Mouse (Mus musculus): Measurements from ENCODE around the gene Irf1. TPM values are rescaled to one million over a fixed set of nuclear protein-coding genes. Genes with fewer than 3 reads are reported as not detected.

Gene Irf1
- polyA plus RNA-seq, 1 experiment = 71.6 TPM

DNA sequence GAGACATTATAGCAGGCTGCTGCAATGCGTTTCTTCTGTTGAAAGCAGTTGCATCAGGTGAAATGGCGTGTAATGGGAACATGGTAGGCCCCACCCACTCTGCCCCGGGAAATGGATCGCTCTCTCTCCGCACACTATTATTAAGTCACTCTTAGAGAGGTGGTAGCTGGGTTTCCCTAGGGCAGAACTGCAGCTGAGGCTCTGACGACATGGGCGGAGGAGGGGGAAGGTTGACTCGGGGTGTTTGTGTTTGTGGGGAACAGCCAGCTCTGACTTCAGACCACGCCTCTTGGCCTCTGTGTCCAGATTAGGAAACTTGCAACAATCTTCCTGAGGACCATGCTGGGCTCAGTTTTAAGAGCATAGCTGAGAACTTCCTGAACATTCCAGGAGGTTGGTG is 36.0 kb downstream of the Irf1 start:
- DNase-seq (ENCODE audit: low spot score) = no peak

DNA sequence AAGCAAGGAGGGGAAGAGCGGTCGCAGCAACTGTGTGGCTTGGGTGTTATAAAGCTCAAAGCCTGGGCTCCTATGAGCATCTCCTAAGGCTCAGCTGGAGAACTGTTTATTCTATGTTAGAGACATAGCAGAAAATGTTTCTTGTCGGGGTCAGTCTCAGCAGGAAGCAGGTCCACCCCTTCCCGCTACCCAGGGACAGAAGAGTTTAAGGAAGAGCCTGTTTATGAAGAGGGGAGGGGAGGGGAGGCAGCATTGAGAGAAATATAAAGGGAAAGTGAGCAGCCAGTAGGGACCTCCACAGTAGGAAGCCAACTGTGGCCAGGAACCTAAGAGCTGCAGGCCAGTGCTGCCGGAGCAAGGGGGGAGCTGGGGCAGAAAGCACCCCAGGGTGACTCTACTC is 39.5 kb downstream of the Irf1 start:
- DNase-seq (ENCODE audit: low spot score) = no peak

DNA sequence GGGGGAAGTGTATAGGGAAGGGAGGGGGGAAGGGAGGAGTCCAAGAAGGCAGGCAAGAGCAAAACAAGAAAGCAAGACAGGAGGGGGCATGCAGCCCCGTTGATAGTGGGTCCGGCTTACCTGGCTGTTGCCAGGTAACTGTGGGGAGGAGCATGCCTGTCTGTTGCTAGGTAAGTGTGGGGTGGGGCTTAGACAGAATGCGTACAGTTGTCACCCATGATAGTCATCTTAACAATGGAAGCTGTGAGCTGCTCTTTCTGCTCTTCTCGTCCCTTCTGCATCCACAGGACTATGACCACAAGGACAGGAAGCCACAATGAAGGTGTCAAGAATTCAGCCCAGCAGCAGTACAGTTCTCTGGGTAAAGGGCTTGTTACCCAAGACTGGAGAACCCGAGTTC is 40.3 kb downstream of the Irf1 start:
- no peak for DNase-seq (ENCODE audit: low spot score)

DNA sequence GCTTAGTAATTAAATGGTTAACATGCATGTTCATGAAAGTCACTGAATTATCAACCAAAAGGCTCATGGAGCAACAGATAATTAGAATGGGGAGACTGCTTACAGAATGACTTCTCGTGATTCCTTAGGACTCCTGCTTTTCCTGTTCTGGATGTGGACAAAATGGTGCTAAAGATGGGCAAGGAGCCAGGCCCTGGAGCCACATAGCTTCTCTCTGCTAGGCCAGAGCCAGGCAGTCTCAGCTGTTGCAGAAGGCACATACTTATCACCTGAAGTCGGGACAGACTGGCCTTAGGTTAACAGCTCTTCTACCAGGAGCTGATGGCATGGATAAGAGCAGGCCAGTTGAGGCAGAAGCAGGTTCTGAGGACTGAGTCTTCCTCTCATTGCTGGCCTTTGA is 40.9 kb downstream of the Irf1 start:
- DNase-seq (ENCODE audit: low spot score) = no peak

DNA sequence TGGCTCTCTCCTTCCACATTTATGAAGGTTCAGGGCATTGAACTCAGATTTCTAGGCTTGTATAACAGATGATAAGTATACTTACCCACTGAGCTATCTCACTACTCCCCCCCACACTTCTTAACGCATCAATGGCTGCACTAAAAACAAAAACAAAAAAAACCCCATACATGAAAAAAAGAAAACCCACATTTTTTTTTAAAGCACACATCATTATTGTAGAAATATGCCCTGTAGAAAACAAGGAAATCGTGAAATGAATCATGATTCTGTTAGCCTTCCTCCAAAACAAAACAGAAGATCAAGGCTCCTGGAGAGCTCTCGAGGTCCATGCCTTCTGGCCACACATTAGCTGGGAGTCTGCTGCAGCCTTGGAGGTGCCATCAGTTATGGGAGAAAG is 41.5 kb downstream of the Irf1 start:
- DNase-seq (ENCODE audit: low spot score) = no peak

DNA sequence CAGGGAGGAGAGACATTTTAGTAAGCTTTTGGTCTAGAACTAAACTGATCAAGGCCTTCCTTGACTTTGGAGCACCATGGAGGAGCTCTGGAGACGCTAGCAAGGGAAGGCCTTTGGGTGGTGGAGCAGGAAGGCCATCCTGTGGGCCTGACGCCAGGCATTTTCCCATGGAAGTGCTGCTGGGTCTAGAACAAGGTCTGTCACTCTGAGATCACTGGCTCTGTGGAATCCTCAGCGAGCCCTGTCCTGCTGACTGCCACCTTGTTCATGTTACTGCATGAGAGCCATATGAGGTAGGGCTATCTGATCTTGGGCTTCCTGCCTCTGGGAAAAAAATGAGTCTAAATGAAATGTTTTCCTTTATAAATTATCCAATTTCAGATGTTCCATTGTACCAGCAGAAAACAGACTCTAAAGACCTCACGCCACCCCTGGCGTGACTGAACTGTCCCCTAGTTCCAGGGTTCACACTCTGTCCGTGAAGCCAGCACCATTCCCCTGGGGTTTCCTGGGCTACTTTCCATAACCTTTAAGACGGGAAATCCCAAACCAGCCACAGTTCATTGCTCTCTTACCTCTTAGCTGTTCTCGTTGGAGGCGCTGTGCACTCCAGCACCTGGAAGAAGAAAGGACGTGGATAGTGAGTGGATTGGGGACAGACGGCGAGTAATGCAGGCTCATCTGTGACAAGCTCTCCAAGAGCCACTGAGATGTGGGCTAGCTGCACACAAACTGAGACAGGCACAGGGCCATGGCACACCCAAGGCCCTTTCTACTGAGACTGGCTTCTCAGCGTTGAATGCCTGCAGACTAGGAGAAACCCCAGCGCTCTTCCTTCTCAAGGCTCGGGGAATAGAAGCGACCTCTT is 43.4 kb downstream of the Irf1 start:
- no peak for DNase-seq (ENCODE audit: low spot score)

DNA sequence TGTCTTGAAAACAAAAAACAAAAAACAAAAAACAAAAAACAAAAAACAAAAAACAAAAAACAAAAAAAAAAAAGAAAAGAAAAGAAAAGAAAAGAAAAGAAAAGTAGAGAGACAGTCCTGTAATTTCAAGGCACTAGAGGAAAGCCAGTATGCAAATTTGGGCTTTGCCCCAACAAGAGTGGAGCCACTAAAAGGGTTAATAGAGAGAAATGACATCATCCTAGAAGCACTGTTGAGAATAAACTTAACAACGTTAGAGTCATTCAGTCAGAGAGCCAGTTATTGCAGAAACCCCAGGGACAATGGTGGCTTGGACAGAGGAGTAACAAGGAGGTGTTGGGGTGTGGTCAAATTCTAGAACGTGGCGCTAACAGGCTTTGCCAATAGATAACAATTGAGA is 45.0 kb downstream of the Irf1 start:
- DNase-seq (ENCODE audit: low spot score) = no peak

DNA sequence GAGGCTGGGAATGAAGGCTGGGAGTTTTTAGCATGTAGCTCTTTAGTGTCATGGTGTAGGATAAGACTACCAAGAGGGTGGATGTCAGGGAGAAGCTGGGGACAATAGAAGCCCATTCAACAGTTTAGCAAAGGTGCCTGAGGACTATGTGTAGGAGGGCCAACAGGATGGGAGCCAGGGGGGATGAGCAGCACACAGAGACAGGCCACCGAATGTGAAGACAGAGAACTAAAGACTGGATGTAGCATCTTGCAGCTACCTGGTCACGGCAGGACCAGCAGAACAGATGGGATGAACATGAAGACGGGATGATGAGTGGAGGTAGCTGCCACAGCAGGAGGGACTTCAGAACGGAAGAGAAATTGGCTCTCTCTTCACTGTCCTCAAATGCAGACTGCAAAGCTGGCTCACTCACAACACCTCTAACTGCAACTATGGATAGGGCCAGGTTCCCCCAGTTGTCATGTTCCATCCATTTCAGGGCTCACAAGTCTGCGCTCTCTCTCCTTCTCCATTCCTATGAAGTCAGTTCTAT is 47.1 kb downstream of the Irf1 start:
- no peak for DNase-seq (ENCODE audit: low spot score)

DNA sequence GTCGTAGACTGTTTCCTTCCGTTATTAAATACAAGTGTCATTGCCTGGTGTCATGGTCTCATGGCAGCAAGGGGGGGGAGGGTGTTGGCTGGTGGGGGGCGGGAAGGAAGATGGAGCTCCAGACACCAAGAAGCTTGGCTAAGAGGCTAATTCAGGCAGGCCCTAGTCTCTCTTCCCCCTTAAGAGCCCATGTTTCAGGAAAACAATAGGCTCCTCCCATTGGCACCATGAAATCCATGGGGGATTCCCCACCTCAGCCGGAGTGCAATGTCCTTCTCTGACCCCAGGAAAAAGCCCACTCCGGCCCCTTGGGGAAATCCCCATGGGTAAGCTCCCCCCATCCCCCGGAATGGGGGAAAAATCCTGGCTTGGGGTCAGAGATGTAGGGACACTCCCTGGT is 49.0 kb downstream of the Irf1 start:
- no peak for DNase-seq (ENCODE audit: low spot score)

DNA sequence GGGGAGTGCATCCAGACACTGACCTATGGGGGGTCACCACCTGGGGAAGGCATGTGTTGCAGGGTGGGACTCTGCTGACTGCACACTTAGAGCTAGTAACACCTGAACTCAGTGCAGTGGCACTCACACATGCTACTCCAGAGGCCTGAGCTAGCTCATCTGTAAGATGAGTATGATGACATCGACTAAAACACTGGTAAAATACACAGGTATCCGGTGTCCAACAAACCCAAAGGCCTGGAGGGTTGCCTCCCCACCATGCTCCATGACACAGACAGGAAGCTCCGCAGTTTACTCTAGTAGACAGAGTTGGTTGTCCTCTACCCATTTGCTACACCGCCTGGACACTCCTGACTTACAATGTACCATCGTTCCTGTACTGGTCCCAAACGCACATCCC is 49.7 kb downstream of the Irf1 start:
- DNase-seq (ENCODE audit: low spot score) = no peak

DNA sequence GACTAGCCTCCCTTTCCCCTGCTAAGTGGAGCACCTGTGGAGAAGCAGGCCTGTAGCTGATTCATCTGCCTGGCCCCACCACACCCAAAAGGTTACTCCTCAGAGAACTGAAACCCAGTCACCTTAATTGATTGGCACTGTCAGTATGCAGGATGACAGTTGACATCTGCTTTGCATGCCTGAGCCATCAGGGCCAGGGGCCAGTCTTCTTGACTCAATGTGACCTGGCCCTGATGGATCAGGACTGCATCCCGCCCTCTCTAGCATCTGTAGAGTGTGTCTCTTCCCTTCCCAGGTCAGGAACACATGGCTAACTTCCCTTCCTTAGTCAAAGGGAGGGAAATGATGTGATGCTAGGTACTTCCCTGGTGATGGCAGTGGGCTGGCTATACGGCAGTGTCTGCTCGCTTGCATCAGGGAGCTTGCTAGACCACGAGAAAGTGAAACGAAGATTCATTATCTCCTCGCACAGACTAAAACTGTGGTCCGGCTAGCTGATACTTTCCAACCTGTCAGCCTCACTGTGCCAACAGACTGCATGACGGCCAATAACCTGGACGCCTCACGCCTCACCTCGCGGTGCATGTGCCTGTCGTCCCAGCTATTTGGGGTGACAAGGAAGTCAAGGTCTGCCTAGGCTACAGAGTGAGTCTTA is 50.8 kb downstream of the Irf1 start:
- DNase-seq (ENCODE audit: low spot score) = no peak

DNA sequence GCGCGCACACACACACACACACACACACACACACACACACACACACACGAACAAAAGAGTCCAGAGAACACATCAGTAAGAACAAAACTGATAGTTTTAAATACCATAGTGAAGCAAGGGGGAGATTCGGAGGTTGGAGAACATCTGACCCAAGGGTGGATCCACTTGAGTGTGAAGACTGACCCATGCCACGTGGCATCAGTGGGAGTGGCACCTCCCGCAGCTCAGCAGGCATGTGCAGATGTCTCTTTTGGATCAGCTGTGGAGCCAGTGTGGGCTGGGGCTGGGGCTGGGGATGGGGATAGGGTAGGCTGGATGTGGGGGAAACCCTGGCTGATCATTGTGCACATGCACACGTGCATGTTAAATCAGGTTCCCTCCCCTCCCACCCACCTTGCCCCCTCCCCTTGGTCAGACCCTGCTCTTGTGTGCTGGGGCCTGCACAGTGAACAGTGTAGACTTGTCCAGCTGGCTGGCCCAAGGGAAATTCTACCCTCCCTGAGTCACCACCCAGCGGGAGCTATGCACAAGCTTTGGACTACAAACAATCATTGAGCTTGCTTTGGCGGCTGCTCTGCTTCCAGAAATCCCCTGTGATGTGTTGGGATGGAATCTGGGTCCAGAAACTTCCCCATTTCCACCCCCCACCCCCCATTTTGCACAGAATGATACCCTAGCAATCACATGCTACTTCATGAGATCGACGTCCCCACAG is 51.6 kb downstream of the Irf1 start:
- no peak for DNase-seq (ENCODE audit: low spot score)

DNA sequence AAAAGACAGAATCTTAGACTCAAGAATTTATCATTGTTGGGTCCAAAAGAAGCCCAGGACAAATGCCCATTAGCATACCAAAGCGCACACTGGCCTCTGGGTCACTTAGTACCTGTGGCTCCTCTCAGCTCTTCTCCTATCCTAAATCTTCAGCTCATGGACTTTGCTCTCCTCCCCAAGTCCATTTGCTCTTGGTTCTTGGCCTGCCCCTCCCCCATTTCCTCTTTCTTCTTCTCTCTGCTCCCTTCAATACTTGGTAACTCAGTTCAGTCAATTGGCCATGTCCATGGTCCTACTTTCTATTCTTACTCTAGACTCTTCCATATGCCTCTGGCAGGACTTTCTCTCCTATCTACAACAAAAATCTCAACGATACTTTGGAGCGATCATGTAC is 52.1 kb downstream of the Irf1 start:
- DNase-seq (ENCODE audit: low spot score) = no peak

DNA sequence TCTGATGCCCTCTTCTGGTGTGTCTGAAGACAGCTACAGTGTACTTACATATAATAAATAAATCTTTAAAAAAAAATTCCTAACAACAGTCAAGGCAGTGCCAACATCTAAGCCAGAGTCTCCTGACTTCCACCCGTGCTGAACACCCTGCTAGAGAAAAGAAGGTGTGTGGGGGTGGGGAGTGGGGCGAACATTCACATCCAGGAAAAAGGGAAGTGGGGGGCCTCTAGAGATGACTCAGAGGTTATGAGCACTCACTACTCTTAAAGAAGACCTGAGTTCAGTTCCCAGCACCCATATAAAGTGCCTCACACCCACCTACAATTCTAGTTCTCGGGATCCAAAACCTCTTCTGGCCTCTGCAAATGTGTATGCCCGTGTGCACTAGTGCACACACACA is 55.6 kb downstream of the Irf1 start:
- DNase-seq (ENCODE audit: low spot score) = no peak

Other genes with a start within 250 kb of the Irf1 start
- 14.3 and 16.1 TPM in 2 replicates for gene Kif3a, start 202.6 kb upstream of the Irf1 start, polyA plus RNA-seq (2012; rRNA removed)
- gene Il4, start 151.3 kb upstream of the Irf1 start, polyA plus RNA-seq (2012; rRNA removed) = 0.19 and 0.37 TPM in 2 replicates
- gene Il13, start 135.3 kb upstream of the Irf1 start, polyA plus RNA-seq (2012; rRNA removed) = not detected in 2 replicates
- gene Rad50, start 62.7 kb upstream of the Irf1 start, polyA plus RNA-seq (2012; rRNA removed) = 10.2 and 13.9 TPM in 2 replicates
- 0.12 and 0.21 TPM in 2 replicates for gene Il5, start 49.2 kb upstream of the Irf1 start, polyA plus RNA-seq (2012; rRNA removed)
- gene Gm17334, start 3.2 kb downstream of the Irf1 start, polyA plus RNA-seq (2012; rRNA removed) = 1.8 and 2.3 TPM in 2 replicates
- gene Gm12216, start 89.2 kb downstream of the Irf1 start, polyA plus RNA-seq (2012; rRNA removed) = 16.5 and 17.0 TPM in 2 replicates
- gene Slc22a5, start 121.6 kb downstream of the Irf1 start, polyA plus RNA-seq (2012; rRNA removed) = 26.2 and 30.0 TPM in 2 replicates
- gene Slc22a21, start 210.3 kb downstream of the Irf1 start, polyA plus RNA-seq (2012; rRNA removed) = 18.8 and 20.5 TPM in 2 replicates